Mouse (Mus musculus) hindbrain, embryonic 15.5 days (tissue): ENCODE measurements around the gene Swsap1. TPM values are rescaled to one million over a fixed set of nuclear protein-coding genes. Genes with fewer than 3 reads are reported as not detected.

Source experiments
- ATAC-seq: fragments of 200-750 bp; cut with Nextera tagmentation; 2 replicates; pipeline ENCODE4 v1.8.0; 2017; ENCODE audit warnings: low read depth, moderate number of reproducible peaks, moderate TSS enrichment; ENCODE audit not compliant: low FRiP score
- H3K27ac ChIP-seq: fragments of 300-500 bp; sonication (generic); replicated peaks from 2 replicates; pipeline ENCODE4 v1.5.1; 2015; ENCODE audit warnings: mild to moderate bottlenecking, inconsistent platforms
- H3K27me3 ChIP-seq: fragments of 300-500 bp; sonication (generic); 2 replicates; pipeline ENCODE4 v1.6.1; 2015; ENCODE audit warnings: control low read depth, inconsistent platforms
- H3K36me3 ChIP-seq: fragments of 300-500 bp; sonication (generic); 2 replicates; pipeline ENCODE4 v1.6.1; 2015; ENCODE audit warnings: control low read depth, inconsistent platforms
- H3K4me1 ChIP-seq: fragments of 300-500 bp; sonication (generic); replicated peaks from 2 replicates; pipeline ENCODE4 v1.6.1; 2015; ENCODE audit warnings: control low read depth, inconsistent platforms
- H3K4me2 ChIP-seq: fragments of 300-500 bp; sonication (generic); 2 replicates; pipeline ENCODE4 v1.6.1; 2015; ENCODE audit warnings: moderate library complexity, mild to moderate bottlenecking, inconsistent platforms
- H3K4me3 ChIP-seq: fragments of 300-500 bp; sonication (generic); 2 replicates; pipeline ENCODE4 v1.5.1; 2015; ENCODE audit warnings: mild to moderate bottlenecking, inconsistent platforms
- H3K9ac ChIP-seq: fragments of 300-500 bp; sonication (generic); 2 replicates; pipeline ENCODE4 v1.6.1; 2015; ENCODE audit warnings: inconsistent platforms
- H3K9me3 ChIP-seq: fragments of 300-500 bp; sonication (generic); 2 replicates; pipeline ENCODE4 v1.6.1; 2016; ENCODE audit warnings: control low read depth, inconsistent platforms
- WGBS: fragments of 180-500 bp; shearing (Covaris S2); methylation state at CpG from one replicate; pipeline ENCODE4 v1.1.7; 2015; 5-methylcytosine and 5-hydroxymethylcytosine counted together
- polyA plus RNA-seq: library from polyadenylated mRNA; unstranded; fragments of >200 nt; fragmentation: Nextera tagmentation; extraction: Ambion mirVana; gene quantifications from 2 replicates; pipeline ENCODE4 v1.2.1, GENCODE M21; 2015

The Swsap1 gene
- polyA plus RNA-seq, 1 experiment from 2014 or later: 9.3 TPM

DNA sequence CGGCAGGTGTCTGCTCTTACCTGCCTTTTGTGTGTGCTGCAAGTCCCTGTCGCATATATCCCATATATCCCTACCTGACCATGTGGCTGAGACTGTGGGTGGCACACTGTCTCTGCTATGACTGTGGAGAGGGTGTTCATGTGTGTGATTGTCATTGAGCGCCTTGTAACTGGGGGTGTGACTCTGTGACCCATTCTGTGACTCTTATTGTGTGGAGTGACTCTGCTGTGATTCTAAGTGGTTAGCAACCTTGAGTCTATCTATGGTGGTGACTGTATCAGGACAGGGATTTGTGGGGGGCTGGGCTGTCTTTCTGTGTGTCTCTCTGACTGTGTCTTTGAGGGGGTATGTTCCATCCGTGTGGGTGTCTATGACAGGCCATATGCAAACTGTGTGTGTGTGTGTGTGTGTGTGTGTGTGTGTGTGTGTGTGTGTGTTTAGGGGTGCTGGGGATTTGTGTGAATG, 17.8 kb upstream of the Swsap1 start:
- Histone ChIP-seq H3K9ac (peak overlapping the region; percentile 67), H3K36me3 (peaks cover 3% of the 10 kb centered on the region; the same call in 1 of the 2 replicates), H3K27me3 (no peaks in the 10 kb centered on the region), H3K4me3 (peak overlapping the region; percentile 59), H3K27ac (peak overlapping the region; percentile 86; the same call in 1 of the 2 replicates), H3K4me1 (peaks cover 27% of the 10 kb centered on the region), H3K4me2 (peak overlapping the region; percentile 64), H3K9me3 (no peaks in the 10 kb centered on the region)
- 50% methylated on average over 4 of the region's 4 CpGs for WGBS
- ATAC-seq: peak; percentile 14

DNA sequence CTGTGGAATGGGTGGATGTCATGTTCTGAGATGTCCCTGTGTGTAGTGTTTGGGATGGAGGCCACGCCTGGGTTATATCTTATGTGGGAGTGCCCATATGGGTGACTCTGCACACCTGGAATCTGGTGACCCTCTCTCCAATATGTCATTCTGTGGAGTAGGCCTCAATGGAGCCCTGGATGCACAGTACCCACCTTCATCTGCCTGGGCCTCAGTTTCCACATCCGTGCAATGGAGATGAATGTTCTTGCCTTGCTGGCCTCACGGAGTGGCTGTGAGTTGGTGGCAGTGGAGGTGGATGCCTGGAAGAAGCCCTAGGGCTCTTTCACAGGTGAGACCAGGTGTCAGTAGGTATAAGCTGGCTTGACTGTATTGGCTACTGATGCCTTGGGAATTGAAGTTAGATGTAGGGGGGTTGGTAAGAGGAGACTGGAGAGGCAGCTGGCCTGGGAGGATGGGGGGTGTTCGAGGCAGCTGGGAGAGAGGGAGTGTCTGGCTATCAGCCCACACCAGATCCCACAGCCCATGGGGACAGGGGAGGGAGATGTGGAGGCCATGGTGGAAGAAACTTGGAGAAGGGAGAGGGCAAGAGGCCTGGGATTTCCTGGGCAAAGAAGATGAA, 17.2 kb upstream of the Swsap1 start:
- Histone ChIP-seq H3K4me1 (peaks cover 27% of the 10 kb centered on the region), H3K36me3 (peaks cover 3% of the 10 kb centered on the region; the same call in 1 of the 2 replicates), H3K27me3 (no peaks in the 10 kb centered on the region), H3K9ac (no peak overlapping the region), H3K27ac (peak overlapping the region; percentile 86; the same call in 1 of the 2 replicates), H3K4me3 (peak overlapping the region; percentile 59), H3K4me2 (peak overlapping the region; percentile 64), H3K9me3 (no peaks in the 10 kb centered on the region)
- no peak; the same call in 1 of the 2 replicates for ATAC-seq
- WGBS: 81% methylated on average over 4 of the region's 4 CpGs

DNA sequence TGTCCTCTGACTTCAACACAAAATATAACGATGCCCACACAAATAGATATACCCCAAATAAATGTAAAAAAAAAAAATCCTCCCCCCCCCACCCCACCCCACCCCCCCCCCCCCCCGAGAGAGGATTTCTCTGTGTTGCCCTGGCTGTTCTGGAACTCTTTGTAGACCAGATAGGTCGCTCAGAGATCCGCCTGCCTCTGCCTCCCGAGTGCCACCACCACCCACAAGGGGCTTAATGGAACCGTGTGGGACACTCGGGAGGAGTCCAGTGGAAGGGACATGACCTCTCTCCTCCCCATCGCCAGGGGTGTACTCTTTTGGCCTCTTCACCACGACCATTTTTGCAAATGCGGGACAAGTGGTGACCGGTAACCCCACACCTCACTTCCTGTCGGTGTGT, 12.5 kb upstream of the Swsap1 start:
- Histone ChIP-seq H3K9ac (no peak overlapping the region), H3K9me3 (no peaks in the 10 kb centered on the region), H3K4me3 (no peak overlapping the region), H3K27ac (no peak overlapping the region), H3K4me1 (peaks cover 14% of the 10 kb centered on the region), H3K27me3 (no peaks in the 10 kb centered on the region), H3K4me2 (no peak overlapping the region), H3K36me3 (peaks cover 12% of the 10 kb centered on the region; the same call in 1 of the 2 replicates)
- 77% methylated on average over 12 of the region's 12 CpGs for WGBS
- no peak for ATAC-seq

DNA sequence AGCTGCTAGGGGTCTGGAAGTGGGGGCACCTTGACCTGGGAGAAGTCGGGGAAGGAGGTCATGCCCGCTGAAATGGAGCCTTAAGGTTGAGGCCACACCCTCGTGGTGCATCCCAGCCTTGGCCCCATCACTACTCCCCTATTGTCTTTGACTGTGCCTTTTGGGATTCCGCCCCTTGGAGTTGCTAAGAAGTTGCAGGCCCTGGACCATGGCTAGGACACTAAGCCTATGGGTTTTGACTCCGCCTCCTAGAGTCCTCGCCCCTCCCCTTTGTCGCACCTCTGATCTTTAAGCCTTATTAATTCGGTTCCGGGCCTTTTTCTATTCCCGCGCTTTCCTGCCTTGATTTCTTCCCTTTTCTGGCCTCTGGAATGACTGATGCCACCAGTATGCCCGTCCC, 11.9 kb upstream of the Swsap1 start:
- Histone ChIP-seq H3K9me3 (no peaks in the 10 kb centered on the region), H3K4me2 (no peak overlapping the region), H3K36me3 (peaks cover 12% of the 10 kb centered on the region; the same call in 1 of the 2 replicates), H3K27ac (no peak overlapping the region), H3K9ac (no peak overlapping the region), H3K4me1 (peaks cover 8% of the 10 kb centered on the region), H3K27me3 (no peaks in the 10 kb centered on the region), H3K4me3 (no peak overlapping the region)
- no peak for ATAC-seq
- WGBS: 55% methylated on average over 12 of the region's 12 CpGs

DNA sequence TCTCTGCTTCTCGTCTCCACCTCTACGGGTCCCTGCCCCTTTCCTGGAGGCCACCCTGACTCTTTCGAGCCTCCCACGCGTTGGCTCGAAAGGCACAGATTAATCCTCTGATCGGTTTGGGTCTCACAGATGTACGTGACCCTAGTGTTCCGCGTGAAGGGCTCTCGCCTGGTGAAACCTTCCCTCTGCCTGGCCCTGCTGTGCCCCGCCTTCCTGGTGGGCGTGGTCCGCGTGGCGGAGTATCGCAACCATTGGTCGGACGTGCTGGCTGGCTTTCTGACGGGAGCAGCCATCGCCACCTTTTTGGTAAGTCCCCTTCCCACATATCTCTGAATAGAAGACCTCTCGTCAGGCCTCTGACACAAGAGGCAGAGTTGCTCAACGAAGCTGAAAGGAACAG, 11.3 kb upstream of the Swsap1 start:
- peaks cover 12% of the 10 kb centered on the region; the same call in 1 of the 2 replicates for H3K36me3 ChIP-seq

DNA sequence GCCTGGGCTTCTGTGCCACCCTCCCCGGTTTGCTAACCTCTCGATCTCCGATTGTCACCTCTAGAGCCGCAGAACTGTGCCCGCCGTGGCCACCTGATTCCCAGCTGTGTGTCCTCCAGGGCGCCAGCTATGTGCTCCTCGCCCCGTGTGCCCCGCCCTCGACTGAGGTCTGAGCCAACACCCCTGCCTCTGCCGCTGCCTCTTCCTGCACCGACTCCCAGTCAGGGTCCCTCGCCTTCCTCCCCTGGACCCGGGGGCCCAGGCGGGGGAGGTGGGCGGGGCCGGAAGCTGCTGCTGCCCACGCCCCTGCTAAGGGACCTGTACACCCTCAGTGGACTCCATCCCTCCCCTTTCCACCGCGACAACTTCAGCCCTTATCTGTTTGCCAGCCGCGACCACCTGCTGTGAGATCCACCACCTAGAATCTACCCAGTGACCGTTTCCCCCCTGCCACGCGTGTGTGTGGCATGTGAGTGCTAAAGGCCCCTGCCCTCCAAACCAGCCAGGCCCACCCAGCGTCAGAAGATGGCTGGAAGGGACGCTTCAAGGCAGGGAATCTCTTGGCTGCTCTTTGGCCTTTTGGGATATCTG, 7.9 kb upstream of the Swsap1 start:
- 11% methylated on average over 28 of the region's 28 CpGs for WGBS
- H3K4me3 ChIP-seq: no peak overlapping the region
- H3K9ac ChIP-seq: no peak overlapping the region

More for the DNA sequence above, 11.3 kb upstream of the Swsap1 start:
- H3K27me3 ChIP-seq: no peaks in the 10 kb centered on the region
- no peak overlapping the region for H3K4me3 ChIP-seq
- H3K4me2 ChIP-seq: no peak overlapping the region
- H3K9me3 ChIP-seq: no peaks in the 10 kb centered on the region
- H3K27ac ChIP-seq: no peak overlapping the region
- no peak overlapping the region for H3K9ac ChIP-seq
- no peak for ATAC-seq
- WGBS: 21% methylated on average over 23 of the region's 23 CpGs
- H3K4me1 ChIP-seq: peaks cover 2% of the 10 kb centered on the region

DNA sequence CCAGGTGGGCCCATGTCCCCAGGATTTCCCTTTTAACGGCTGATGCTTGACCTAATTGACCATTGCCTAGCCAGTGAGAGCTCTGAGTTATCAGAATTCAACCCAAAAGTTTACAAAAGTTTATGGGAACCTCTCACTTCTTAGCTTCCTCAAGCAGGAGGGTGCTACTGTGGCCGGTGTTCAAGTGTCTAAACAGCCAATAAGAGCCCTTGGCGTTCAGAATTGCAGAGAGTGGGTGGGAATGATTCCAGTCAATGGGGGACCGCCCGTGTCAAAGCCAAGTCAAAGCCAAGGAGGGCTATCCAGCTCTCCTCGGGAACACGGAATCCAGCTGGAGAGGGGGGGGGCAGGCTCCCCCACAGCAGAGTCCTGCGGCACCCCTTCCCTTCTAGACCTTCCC, 7.4 kb upstream of the Swsap1 start:
- H3K9ac ChIP-seq: no peak overlapping the region
- peaks cover 1% of the 10 kb centered on the region; the same call in 1 of the 2 replicates for H3K4me1 ChIP-seq
- 57% methylated on average over 8 of the region's 8 CpGs for WGBS
- no peaks in the 10 kb centered on the region for H3K9me3 ChIP-seq
- H3K36me3 ChIP-seq: 0 out of 2 replicates have a peak, but pooled peaks cover 9% of the 10 kb centered on the region
- ATAC-seq: no peak
- H3K27ac ChIP-seq: no peak overlapping the region
- H3K27me3 ChIP-seq: no peaks in the 10 kb centered on the region
- no peak overlapping the region for H3K4me3 ChIP-seq
- no peak overlapping the region for H3K4me2 ChIP-seq

More for the DNA sequence above, 7.9 kb upstream of the Swsap1 start:
- no peaks in the 10 kb centered on the region for H3K9me3 ChIP-seq
- H3K4me2 ChIP-seq: no peak overlapping the region
- no peaks in the 10 kb centered on the region for H3K27me3 ChIP-seq
- H3K36me3 ChIP-seq: 0 out of 2 replicates have a peak, but pooled peaks cover 9% of the 10 kb centered on the region
- no peaks in the 10 kb centered on the region for H3K4me1 ChIP-seq
- no peak overlapping the region for H3K27ac ChIP-seq
- no peak for ATAC-seq

DNA sequence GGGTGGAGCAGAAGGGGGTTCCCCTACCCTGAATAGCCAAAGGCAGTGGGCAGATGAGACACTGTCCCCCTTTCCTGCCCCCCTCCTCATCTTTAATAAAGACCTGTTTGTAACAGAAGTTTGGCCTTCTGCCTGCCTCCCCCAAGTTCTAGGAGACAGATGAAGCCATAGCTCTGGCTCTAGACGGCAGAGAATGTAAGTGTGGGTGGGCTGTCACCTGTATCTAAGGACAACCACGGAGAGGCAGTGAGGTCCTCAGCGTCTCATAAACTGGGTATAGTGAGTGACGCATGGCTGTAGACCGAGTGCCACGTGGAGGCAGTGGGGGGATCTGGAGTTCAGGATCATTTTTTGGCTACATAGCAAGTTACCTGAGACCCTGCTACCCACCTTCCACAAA, 6.8 kb upstream of the Swsap1 start:
- WGBS: 62% methylated on average over 6 of the region's 6 CpGs

DNA sequence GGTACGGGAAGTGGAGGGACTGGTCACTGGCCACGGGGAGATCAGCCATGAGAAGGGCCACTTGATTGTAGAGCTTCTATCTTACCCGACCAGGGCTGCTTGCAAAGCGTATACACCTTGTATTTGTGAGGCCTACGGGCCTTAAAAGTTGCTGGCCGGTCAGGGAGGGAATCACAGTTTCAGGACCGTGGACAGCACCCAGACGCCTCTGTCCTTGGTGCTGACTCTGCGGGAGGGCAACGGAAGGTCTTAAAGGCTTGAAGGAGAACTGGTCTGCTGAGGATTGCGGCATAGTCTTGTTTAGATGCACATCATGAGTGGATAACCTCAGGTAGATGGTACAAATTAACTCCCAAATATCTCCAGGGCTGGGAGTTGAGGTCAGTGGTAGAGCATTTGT, 5.2 kb upstream of the Swsap1 start:
- no peak overlapping the region for H3K9ac ChIP-seq
- H3K36me3 ChIP-seq: 0 out of 2 replicates have a peak, but pooled peaks cover 6% of the 10 kb centered on the region
- H3K4me3 ChIP-seq: no peak overlapping the region
- 23% methylated on average over 11 of the region's 11 CpGs for WGBS
- H3K9me3 ChIP-seq: no peaks in the 10 kb centered on the region
- no peak for ATAC-seq
- H3K4me2 ChIP-seq: no peak overlapping the region
- H3K27me3 ChIP-seq: no peaks in the 10 kb centered on the region
- H3K4me1 ChIP-seq: peaks cover 20% of the 10 kb centered on the region
- no peak overlapping the region for H3K27ac ChIP-seq

More for the DNA sequence above, 6.8 kb upstream of the Swsap1 start:
- no peak overlapping the region for H3K9ac ChIP-seq
- H3K36me3 ChIP-seq: 0 out of 2 replicates have a peak, but pooled peaks cover 9% of the 10 kb centered on the region
- H3K4me3 ChIP-seq: no peak overlapping the region
- no peak overlapping the region for H3K4me2 ChIP-seq
- H3K27ac ChIP-seq: no peak overlapping the region
- no peaks in the 10 kb centered on the region for H3K27me3 ChIP-seq
- peaks cover 8% of the 10 kb centered on the region; the same call in 1 of the 2 replicates for H3K4me1 ChIP-seq
- no peaks in the 10 kb centered on the region for H3K9me3 ChIP-seq
- no peak for ATAC-seq

DNA sequence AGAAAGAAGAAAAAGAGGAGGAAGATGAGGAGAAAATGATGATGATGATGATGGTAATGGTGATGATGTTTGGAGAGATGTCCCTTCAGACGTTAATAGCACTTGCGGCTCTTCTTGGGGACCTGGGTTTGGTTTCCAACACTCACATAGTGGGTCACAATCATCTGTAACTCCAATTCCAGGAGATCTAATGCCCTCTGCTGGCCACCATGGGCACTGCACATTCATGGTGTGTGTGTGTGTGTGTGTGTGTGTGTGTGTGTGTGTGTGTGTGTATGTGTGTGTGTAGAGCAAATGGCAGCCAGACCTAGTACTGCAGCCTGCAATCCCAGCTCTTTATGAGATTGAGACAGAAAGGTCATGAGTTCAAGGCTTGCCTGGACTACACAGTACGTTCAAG, 3.6 kb upstream of the Swsap1 start:
- no peak for ATAC-seq
- Histone ChIP-seq H3K4me1 (peaks cover 26% of the 10 kb centered on the region), H3K36me3 (0 out of 2 replicates have a peak, but pooled peaks cover 4% of the 10 kb centered on the region), H3K27me3 (no peaks in the 10 kb centered on the region), H3K9ac (no peak overlapping the region), H3K27ac (no peak overlapping the region), H3K4me3 (no peak overlapping the region), H3K4me2 (no peak overlapping the region), H3K9me3 (no peaks in the 10 kb centered on the region)
- WGBS: 85% methylated on average over 3 of the region's 3 CpGs

DNA sequence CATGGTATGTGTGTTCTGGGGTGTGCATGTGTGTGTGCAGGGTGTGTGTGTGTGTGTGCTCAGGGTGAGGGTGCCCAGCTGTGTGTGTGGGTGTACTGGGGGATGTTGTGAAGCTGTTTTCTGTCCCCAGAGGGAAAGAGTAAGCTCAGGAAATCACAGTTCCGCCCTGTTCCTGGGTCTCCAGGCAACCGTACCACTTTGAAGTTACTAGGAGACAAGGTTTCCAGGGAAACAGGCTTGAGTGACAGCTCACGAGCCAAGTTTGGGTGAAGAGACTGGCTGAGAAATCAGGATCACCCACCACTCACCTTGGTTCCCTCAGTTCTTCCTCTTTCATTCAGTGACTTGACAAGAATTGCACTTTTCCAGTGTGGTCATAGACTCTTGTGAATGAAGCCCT, 2.0 kb upstream of the Swsap1 start:
- Histone ChIP-seq H3K9me3 (no peaks in the 10 kb centered on the region), H3K4me1 (peaks cover 26% of the 10 kb centered on the region), H3K27me3 (no peaks in the 10 kb centered on the region), H3K27ac (peak overlapping the region; percentile 38; the same call in 1 of the 2 replicates), H3K4me3 (no peak overlapping the region), H3K4me2 (no peak overlapping the region), H3K9ac (no peak overlapping the region), H3K36me3 (no peaks in the 10 kb centered on the region)
- no peak for ATAC-seq
- WGBS: 9% methylated on average over 3 of the region's 3 CpGs

DNA sequence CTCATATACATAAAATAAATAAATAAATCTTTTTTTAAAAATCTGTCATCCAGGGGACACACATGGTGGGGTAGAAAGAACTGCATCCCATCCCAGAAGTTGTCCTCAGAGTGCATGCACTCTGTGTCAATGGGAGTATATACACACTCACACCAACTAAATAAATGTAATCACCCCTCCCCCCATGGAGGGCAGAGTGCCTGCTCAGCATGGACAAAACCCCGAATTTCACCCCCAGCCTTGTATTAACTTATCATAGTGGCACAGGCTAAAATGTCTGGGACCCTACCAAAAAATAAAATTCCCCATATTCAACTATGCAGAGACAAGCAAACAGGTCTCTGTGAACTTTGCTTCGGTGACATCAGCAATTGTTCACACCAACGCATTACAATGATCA, 920 bp upstream of the Swsap1 start:
- Histone ChIP-seq H3K9ac (no peak overlapping the region), H3K4me2 (peak overlapping the region; percentile 65)

More for the DNA sequence above, 920 bp upstream of the Swsap1 start:
- Histone ChIP-seq H3K36me3 (no peaks in the 10 kb centered on the region), H3K27me3 (peaks cover 8% of the 10 kb centered on the region), H3K4me1 (peaks cover 26% of the 10 kb centered on the region), H3K4me3 (no peak overlapping the region), H3K27ac (no peak overlapping the region), H3K9me3 (no peaks in the 10 kb centered on the region)
- no peak for ATAC-seq
- 72% methylated on average over 3 of the region's 3 CpGs for WGBS
